Mouse (Mus musculus): ENCODE measurements at regions not wholly inside any gene's neighbourhood (a gene's known extent, or its start where the extent isn't known, plus 50 kb on each side); places are given as distances from the start of the nearest gene placed in this dataset.

DNA sequence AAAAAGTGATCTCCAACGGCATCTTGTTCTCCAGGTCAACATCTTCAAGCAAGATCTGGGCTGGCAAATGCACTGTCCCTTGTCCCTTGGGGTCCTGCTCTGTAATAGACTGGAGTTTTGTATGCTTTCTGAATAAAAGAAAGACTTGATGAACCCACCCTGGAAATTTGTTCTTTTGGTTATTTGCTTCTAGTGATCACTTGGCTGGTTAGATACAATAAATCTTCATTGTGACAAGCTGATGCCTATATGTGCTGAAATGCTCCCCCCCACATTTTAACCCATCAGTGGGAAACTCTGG, 65.0 kb downstream of the Dmac1 start:
- Histone ChIP-seq H3K4me1 (replicated peaks; ENCODE audit: control insufficient read depth, insufficient read depth, low read length) (peaks cover 6% of the 10 kb centered on the region), H3K27ac (ENCODE audit: low read length) (peak overlapping the region; percentile 34; the same call in 1 of the 2 replicates), H3K36me3 (ENCODE audit: control insufficient read depth, insufficient read depth) (no peaks in the 10 kb centered on the region), H3K27me3 (replicated peaks; ENCODE audit: control insufficient read depth, insufficient read depth, low read length) (no peaks in the 10 kb centered on the region), H3K9me3 (ENCODE audit: control insufficient read depth, low read length) (no peaks in the 10 kb centered on the region), H3K9ac (replicated peaks; ENCODE audit: low read depth, low read length) (no peak overlapping the region), H3K4me2 (ENCODE audit: low read length) (no peak overlapping the region; the same call in 1 of the 2 replicates), H3K4me3 (replicated peaks; ENCODE audit: low read length) (no peak overlapping the region)
- WGBS, result 17% methylated on average over 1 of the region's 1 CpGs
- no peak for ATAC-seq

DNA sequence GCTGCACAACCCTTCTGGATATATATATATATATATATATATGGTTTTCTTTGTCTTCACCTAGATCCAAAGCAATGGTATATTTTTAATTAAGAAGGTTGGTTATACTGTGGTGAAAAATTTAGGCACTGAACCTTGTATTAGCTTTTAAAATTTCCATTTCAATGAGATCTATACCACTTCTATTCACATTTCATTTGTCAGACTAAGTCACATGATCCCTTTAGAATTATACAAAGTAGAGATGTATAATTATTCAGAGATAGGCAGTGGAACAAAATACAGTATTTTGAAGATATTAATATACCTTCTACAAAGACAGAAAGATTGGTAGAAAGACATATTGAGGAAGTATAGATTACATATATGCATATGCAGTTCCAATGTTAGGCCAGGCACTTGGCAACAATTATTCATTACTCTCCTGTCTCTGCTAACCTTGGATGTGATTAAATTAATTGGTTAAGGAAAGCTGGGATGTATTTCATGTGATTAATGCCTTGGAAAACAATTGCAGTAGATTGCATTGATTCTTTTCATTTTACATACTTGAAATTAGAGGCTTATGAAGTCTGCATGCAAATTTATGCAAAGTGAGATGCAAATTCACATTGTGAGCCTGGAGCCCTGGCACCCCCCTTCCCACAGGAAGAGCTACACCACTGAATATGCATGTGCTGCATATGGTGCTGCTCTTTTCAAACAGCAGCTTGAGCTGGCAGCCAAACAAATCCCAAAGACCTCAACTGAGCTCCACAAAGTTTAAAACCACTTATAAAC, 65.5 kb downstream of the Dmac1 start:
- H3K36me3 ChIP-seq (ENCODE audit: control insufficient read depth, insufficient read depth), result no peaks in the 10 kb centered on the region
- peak; percentile 100 for ATAC-seq
- H3K9ac ChIP-seq (replicated peaks; ENCODE audit: low read depth, low read length), result no peak overlapping the region
- peak overlapping the region; percentile 34; the same call in 1 of the 2 replicates for H3K27ac ChIP-seq (ENCODE audit: low read length)
- no peak overlapping the region; the same call in 1 of the 2 replicates for H3K4me2 ChIP-seq (ENCODE audit: low read length)
- no peak overlapping the region for H3K4me3 ChIP-seq (replicated peaks; ENCODE audit: low read length)
- peaks cover 6% of the 10 kb centered on the region for H3K4me1 ChIP-seq (replicated peaks; ENCODE audit: control insufficient read depth, insufficient read depth, low read length)
- H3K27me3 ChIP-seq (replicated peaks; ENCODE audit: control insufficient read depth, insufficient read depth, low read length), result no peaks in the 10 kb centered on the region
- H3K9me3 ChIP-seq (ENCODE audit: control insufficient read depth, low read length), result no peaks in the 10 kb centered on the region
